Mouse (Mus musculus): ENCODE data around the gene Eif2ak4.

DNA sequence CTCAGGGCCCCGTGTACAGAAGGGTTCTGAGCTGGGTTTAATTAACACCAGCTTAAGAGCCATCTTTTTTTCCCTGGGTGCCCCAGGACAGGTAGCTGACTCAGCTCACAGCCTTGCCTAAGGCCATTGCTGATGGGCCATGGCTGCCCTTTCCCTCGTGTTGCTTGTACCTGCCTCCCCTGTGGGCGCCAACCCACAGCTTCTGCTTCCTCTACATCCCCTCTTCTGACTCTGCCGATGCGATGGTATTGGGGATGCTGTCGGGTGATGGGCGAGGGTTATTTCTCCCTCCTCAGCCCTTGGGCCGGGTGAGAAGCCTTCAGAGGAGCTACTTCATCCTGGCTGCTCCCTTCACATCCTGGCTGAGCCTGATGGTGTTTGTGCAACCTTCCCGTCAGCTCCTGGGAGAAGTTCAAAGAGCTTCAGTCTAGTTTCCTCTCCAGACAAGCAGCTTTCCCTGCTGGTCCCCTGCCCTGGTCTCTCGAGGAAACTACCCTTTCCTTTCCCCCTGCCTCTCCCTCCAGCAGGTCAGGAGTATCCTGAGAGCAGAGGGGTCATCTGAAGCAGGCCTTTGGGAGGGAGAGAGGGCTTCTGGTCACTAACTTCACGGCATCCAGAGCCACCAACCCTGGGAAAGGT, 123.5 kb downstream of the Eif2ak4 start:
- TF ChIP-seq GATA1 (IDR thresholded peaks at IDR 0.05; ENCODE audit: borderline replicate concordance, low read length), result no peak
- TF ChIP-seq FLI1 (IDR thresholded peaks at IDR 0.05; ENCODE audit: low read length), result no peak
